Mouse (Mus musculus) layer of hippocampus, postnatal 10 days (tissue): Measurements from ENCODE around the gene Zdhhc19. TPM values are rescaled to one million over a fixed set of nuclear protein-coding genes. Genes with fewer than 3 reads are reported as not detected.

ENCODE experiments used
- DNase-seq, 2 experiments: peaks; one replicate each; pipeline ENCODE4 v3.0.0; 2021; ENCODE audit warnings: low spot score in 2 of 2
- total RNA-seq, 2 experiments: library from RNA; stranded (reverse); gene quantifications; 2 replicates each; pipeline ENCODE4 v1.2.3; 2021

Zdhhc19 gene
- total RNA-seq, 2 experiments from 2014 or later, result not detected

DNA sequence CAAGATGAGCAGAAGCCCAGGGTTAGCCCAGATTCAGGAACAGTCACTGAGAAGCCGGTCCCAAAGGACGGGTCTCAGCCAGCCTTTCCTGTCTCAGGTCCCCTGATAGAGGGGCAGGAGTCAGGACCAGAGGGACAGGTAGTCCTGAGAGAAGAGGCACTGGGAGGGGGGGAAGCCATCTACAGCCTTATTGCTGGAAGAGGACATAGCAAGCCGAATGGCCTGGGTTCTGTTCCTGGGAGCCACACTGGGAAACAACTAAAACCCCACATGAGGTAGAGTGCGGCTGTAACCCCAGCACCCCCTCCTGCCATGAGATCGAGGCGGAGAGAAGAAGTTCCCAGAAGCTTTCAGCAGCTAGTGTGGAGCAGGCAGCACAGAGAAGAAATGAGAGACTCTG is 17.9 kb downstream of the Zdhhc19 start:
- DNase-seq, result no peak

DNA sequence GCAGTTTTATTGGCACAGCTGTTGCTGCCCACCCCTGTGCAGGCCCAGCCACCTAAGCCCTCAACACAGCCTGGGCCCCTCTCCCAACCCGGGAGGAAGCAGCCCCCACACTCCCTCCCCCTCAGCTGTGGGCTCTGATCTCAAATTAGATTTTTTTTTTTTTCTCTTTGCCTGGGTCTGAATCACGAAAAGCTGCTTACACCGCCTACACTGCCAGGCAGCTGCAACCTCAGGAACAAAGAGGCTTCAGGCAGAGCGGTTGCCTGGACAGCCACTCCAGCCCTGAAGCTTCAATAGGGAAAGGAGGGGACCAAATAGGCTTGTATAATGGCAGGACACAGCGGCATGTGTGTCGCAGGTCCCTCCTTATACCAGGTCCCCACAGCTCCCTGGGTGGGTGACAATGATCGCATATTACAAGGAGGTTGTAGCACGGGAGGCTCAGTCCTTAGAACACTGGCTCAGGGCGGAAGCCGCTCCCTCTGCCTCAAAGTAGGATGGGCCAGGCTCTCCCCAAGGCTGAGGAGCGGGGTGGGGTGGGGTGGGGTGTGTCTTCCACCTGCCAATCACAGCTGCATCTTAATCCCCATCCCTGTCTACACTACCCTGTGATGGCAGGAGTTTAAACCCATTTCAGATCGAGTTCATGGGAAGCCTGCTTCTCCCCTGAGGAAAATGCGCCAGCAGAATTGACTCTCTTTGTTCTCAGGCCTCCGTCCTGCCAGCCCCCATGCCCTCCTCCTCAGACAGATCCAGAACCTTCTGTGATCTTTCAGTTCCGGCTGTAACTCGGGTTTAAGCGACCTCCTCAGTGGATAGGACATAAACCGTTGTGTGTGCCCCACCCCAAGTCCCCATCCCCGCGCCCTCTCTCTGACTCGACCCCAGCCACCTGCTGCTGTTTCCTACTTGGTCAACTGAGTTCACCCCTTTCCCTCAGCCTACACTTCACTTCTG is 20.2 kb downstream of the Zdhhc19 start:
- DNase-seq, result peak; percentile 67 to 73

DNA sequence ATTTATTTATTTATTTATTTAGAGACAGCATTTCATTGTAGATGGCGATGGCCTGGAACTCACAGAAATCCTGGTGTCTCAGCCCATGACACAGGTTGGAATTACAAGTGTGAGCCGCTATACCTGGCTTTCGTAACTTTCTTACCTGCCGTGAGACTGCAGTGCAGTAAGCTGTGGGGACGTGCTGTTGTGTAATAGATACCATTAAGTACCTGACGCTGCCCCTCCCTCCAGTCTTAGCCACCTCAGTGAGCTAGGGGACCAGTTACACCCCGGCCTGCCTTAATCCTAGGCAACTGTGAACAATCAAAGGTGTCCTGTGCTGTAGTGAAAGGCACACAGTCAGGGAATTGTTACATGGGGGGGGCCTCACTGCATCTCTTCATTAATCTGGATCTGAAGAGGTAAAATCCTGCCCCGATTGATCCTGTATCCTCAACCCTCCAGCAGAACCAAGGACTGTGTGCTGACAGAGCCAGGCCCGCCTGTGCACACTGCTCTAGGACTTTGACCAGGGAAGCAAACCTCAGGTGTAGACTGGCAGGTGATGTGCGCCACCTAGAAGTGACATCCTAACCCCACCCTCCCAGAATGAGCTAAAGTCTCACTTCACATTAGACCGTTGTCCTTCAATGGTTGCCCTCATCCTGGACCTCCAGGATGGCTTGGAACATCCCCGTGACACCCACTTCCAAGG is 21.9 kb downstream of the Zdhhc19 start:
- DNase-seq, result no peak

DNA sequence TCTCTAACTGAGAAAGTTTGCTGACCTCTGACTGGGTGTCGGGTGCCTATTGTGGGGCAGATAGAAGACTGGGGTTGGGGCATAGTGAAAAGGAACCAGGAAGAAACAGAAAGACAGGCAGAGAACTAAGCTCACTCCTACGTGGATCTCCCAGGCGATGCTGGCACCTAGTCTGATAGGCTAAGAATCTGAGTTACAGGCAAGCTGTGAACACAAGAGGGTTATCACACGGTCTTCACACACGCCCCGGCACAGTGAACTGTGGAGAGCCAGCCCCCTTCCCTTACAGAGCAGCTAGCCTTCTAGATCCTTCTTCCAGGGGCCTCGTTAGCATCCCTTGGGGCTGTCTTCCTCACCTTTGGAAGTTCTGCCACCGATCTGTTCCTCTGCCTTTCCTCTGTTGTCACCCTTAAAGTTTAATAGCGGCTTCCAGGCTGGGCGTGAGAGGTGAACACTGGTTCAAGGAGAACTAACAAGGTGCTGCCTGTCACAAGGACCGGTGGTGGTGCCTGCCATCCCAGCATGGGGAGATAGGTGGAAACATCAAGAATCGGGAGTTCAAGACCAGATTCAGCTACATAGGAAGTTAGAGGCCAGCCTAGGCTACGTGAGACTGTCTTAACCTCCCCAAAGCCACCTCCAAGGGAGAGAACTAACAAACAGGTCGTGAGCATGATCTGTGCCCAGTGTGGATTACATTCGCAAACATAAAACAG is 23.7 kb downstream of the Zdhhc19 start:
- DNase-seq, result no peak

DNA sequence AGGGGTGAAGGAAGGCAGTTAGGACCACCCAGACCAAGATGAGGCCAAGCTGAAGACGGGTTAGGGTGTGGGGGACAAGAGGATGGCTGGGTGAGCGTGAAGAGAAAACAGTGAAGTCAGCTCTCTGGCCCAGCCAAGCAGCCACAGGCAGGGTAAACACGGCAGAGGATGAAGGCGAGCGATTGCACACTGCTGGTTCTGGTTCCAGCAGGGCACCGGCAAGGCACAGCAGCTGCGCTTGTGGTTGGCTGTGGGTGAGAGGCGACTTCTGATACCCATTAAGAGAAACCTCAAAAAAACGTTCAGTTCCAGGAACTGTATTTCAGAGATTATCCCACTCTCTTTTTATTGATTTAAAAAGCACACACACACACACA is 24.3 kb downstream of the Zdhhc19 start:
- no peak for DNase-seq

DNA sequence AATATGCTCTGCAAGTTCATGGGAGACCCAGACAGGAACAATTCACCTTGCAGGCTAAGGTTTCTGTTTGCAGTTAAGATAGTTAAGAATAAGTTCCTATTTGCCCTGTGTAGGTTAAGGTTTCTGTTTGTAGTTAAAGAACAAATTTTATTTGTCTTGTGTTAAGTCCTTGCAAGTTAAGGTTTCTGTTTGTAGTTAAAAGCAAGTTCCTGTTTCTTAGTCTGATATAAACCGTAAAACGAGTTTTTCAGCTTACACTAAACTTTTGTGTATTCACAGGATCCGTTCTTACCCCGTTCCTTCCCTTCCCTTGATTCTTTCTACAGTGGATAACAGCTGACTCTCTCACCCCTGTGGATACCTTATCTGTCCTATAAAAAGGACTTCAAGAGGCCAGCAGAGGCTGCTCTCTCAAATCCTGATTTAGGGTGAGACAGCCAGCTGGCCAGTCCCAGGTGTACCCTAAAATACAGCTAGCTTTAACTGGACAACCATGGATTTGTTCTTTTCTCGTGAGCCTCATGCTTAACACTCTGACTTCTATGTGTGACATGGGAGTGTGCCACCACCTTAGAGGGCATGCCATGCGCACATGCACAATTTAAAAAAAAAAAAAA is 26.6 kb downstream of the Zdhhc19 start:
- DNase-seq, result no peak

DNA sequence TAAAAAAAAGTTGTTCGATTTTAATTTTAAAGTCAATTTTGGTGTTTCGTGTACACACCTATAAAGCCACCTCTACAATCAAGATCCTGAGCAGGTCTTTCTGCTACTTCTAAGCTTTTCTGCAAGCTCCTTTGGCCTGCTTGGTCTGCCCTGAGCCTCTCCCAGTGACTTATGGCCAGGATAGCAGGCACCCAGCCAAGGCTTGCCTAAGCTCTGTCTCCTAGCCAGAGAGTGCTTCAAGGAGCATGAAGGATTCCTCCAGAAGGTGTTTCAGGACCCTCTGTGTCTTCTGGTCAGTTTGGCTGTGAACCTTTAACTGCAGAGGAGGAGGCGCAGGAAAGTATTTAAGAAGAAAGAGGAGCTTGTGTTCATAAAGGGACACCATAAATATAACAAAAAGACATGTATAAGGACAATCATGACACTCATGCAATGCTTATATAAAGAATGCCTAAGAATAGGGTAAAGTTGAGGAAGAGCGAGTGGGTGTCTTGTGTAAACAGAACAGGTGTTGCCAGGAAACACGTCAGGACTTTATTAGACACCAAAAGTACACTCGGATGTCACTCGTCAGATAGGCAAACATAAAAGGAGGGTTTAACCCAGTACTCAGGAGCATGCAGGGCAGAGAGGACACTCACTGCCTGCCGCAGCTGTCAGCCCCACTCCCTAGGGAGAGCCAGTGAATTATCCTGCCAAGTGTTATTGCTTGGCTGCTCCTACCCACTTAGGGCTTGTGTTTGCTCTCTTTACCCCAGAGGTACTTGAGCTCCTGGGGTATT is 27.6 kb downstream of the Zdhhc19 start:
- no peak for DNase-seq

DNA sequence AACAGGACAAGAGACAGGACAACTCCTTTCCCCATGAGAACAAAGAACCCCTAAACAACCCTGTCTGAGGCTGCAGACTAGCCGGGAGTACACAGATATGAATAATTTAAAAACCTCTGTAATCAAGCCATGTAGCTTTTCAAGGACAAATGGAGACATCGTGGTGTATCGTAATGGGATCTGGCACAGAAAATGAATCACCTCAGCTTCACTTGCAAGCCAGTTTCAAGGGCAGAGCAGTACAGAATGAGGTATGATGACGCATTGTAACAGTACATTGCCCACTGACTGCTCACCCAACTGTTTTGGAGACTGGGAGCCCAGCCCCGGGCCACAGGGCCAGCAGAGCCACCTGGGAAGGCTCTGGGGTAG is 28.2 kb downstream of the Zdhhc19 start:
- DNase-seq, result no peak

DNA sequence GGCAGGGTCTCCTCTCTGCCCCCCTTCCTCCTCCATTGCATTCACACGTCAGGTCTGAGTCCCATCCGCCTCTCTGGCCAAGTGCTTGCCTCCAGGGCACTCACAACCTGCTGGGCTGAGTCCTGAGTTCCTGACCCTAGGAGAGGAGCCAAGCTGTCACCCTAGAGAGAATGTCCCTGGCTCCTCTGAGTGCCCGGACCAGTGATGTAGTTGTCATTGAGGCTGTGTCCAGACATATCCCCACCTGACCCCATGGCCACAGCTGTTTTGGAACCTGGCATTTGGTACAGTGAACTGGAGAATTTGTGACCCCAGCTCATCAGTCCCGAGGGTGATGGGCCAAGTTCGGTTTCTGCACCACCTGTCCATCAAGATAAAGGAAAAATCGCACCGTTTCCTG is 30.8 kb downstream of the Zdhhc19 start:
- DNase-seq, result no peak

DNA sequence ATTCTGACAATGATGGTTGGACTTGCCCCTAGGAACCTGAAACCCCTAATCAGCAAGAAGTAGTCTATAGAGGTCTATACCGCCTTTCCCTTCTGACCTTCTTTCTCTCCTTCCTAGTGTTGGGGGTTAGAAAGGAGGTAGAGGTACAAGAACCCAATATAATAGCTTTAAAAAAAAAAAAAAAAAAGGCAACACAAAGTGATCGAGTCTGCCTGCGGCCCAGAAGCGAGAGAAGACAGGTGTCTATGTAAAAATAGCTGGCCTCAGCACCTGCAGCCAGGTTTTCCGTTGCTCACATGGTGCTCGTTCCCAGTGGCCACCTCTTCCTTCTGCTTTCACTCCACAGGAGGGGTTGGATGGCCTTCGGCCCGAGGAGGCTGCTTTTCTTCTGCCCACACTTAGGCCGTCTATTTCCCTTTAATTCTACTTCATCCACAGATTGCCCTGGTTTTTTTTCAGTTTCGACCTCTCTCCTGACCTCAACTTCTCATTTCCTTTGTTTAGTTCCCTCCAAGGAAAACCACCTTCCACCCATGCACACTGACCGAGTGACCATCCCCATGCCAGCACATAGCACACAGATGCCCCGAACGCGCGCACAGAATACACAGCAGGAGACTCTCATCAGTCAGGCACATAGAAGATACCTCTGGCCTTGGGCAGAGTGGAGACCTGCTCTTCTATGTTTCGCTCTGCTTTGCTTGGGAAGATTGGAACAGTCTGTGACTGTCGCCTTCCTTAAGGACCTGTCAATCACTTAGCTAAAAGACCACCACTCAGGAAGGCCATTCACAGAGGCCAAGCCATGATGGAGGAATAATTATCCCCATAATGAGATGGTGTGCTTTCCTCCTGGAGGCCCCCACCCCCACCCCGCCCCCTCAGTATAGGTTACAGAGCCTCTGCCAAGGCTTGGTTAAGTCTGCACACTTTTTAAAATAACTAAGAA is 37.1 kb downstream of the Zdhhc19 start:
- DNase-seq, result no peak

DNA sequence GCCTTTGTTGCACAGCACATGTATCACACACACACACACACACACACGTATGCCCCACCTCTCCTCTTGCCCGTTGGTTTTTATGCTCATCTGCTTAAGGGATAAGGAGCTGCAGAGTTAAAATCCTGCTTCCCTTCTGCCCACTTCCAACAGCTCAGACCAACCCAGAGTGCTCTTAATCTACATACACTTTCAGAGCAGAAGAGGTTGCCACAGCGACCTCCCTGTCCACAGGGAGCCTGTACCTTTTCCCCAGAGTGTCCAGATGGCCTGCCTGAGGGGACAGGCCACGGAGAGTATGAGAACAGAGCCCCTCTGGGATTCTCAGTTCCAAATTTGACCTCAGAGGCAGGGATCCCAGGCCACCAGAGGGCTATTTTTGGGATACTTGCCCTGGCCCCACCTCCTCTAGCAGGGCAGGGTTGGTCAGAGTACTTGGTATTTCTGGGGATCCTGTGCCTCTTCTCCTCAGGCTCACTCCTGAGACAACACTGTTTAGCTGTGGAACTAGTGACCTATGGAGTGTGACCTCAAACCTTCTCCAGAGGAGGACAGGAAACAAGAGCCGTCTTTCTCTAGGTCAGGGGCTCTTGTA is 39.2 kb downstream of the Zdhhc19 start:
- no peak for DNase-seq

DNA sequence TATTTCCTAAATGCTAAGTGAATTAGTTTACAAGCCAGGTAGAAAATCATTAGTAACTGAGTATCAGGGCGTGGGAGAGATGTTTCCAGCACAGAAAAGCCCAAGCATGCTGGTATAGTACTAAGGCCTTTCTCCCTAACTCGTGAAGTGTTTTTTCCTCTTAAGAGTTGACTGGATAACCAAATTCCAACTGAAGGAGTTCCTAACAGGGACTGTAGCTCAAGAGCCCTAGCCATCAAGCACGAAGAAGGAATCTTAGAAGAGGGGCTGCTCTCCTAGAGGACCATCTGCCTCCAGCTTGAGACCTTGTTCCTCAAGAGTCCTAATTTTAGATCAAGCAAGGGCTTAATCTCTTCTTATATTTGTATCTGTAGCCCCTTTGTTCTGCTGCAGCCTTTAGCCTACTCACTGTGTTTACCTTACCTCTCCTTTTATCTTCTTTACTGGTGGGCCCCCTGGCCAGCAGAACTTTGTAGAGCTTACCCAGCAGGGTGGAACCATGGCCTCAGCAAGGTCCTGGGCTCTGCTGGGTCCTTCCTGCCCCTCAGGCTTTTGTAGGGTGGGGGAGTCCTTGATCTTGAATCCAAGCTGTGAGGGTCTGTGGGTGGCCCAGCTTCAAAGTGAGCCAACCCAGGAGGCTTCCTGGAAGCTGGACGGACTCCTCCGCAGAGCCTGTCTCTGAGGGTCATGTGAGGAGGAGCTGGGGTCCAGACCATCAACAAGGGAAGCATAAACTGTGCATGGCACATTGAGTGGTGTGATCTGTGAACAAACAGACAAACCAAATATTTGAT is 42.0 kb downstream of the Zdhhc19 start:
- DNase-seq, result no peak

DNA sequence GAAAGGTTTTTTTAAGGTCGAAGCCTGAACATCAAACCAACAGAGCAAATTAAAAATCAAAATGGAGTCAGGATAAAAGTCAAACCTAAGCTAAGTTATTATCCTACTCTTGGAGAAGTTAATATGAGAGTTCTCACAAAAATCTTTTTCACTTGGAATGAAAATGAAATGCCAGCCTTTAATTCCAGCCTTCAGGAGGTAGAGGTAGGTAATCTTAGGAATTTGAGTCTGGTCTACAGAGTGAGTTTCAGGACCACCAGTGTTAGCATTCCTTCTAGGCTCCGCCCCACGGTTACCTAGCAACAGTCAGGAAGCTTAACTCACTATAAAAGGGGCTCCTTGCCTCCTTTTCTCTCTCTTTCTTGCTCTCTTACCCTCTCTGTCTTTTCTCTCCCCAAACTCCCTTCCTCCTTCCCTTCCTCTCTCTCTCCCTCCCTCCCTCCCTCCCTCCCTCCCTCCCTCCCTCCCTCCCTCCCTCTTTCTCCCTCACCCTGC is 42.7 kb downstream of the Zdhhc19 start:
- no peak for DNase-seq

DNA sequence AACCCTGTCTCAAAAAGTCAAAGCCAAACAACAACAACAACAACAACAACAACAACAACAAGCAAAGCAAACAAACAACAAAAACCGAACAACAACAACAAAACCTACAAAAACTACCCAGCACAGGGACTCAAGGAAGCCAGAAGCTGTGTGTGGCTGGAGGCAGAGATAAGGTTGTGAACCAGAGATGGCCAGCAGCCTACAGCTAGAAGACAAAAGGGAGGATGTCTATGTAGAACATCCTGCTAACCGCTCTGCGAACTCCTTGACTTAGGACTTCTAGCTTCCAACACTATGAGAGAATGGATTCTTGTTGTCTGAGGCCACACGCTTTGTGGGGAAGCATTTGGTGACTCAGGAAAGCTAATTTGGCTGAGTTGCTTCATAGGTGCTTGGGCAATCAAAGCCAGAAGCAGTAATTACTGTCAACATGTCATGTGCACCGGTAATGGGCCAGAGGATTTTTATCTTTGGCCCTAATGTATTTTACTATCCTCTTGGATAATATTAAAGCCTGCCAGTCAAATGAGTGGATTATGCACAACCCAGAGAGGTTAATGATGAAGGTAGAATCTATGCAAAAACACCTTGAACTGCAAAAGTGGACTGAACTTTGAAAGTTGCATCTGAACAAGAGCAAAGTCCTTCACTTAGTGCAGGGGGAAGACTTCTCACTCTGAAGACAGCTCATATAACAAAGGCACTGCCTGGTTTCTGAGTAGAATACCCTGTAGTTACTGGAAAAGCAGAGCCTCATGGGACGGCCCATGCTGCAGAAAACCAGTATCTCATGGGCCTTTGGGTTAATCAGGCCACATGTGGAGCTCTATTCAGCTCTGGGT is 45.5 kb downstream of the Zdhhc19 start:
- DNase-seq, result no peak

DNA sequence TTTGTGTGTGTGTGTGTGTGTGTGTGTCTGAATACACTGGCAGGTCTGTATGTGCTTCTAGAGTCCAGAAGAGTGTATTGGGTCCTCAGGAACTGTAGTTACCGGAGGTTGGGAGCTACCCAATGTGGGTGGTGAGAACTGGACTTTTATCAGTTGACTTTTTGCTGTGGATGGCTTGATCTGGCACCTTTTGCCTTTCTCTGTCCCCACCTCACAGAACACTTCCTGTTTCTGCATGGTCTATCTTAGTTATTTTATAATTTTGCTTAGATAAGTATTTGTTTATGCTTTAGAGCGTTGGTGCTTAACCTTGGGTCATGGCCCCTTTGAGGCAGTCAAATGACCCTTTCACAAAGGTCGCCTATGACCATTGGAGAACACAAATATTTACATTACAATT is 47.4 kb downstream of the Zdhhc19 start:
- no peak for DNase-seq

DNA sequence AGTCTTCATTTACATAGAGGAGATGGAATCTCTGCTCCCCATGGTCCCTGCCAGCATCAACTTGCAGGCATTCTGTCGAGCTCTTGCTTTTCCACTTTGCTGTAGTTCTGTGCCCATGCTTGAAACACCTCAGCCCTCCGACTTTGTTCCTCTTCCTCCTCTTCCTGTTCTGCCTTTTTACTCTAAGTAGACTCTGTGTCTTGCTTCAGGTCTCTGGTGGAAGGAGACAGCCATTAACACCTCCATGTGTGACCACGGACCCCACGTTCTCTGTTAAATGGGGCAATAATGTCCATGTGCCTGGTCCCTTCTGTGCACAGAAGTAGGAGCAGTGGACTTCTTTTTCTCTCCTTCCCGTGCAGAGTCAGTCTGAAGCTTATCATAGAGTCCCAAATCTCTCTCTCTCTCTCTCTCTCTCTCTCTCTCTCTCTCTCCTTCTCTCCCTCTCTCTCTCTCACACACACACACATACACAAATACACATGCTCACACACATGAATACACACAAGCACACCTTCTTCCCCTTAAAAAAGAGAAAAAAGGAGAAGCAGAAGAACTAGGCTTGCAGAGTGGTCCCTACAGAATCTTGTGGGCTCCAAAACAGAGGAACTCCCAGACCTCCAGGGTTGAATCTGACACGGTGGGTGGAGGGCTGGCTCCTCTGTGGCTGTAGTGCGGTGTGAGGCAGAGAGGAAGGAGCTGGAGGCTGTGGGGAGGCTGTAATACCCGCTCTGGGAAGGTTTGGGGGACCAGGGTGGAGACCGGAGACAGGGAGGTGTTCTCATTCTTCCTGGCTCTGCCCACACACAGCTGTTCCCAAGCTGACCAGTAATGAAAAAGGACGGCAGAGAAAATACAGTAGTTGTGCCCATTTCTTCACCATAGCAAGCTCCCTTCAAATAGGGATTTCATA is 51.3 kb downstream of the Zdhhc19 start:
- no peak for DNase-seq
